Mouse (Mus musculus) G1E (cell line): ENCODE measurements at regions not wholly inside any gene's neighbourhood (a gene's known extent, or its start where the extent isn't known, plus 50 kb on each side); places are given as distances from the start of the nearest gene placed in this dataset.

Experiments used
- CTCF ChIP-seq: IDR thresholded peaks from 2 replicates; pipeline ENCODE4 v1.5.1; 2012; ENCODE audit warnings: low read depth, low read length, inconsistent platforms, mixed read lengths
- GATA1 ChIP-seq: IDR thresholded peaks from 2 replicates; pipeline ENCODE4 v1.6.1; 2012; ENCODE audit warnings: borderline replicate concordance, low read length, inconsistent platforms, mixed read lengths
- POLR2AphosphoS5 ChIP-seq: IDR thresholded peaks from 2 replicates; pipeline ENCODE4 v1.6.1; 2012; ENCODE audit warnings: low read depth, low read length, inconsistent platforms; ENCODE audit not compliant: insufficient replicate concordance
- TAL1 ChIP-seq: conservative IDR thresholded peaks from 2 replicates; pipeline ENCODE4 v1.6.1; 2012; ENCODE audit warnings: low read depth, low read length, inconsistent platforms, mixed read lengths

- TF ChIP-seq CTCF (no peak), GATA1 (no peak), TAL1 (no peak), POLR2AphosphoS5 (no peak)
Observed at GRCm38 (mm10) chr1:61055176-61055575, 77.4 kb downstream of the Icos start.
